Mouse (Mus musculus): Measurements from ENCODE around the gene Traf3. TPM values are rescaled to one million over a fixed set of nuclear protein-coding genes. Genes with fewer than 3 reads are reported as not detected.

Traf3 gene
- total RNA-seq, 2 experiments from 2014 or later: 12.0 to 12.6 TPM

DNA sequence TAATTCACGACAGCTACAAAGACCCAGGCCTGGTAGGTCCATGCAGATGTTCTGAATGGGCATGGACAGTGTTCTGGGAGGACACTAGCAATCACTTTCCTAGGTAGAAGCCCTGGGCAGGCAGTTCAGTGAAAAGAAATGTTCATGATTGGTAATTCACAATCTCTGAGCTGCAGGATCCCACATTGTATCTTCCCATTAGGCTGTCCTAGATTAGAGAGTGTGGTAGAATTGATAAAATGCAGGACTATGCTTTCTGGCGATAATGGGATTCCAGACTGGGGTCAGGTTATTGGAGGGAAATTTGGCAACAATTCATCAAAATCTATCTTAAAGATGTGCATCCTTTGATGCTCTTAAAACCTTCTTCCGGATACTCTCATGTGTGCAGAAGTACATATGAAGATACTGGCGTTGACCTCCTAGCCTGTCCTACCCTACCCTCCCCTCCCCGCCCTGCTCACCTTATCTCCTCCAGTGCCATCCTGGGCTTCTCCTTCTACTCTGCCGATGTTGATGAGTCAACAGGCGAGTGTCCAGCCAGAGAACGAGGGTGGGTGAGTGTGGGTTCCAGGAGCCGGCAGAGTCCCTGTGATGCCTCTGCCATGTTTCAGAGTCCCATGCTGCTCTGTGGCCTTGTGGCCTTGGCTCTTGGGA, 80.8 kb downstream of the Traf3 start:
- intact Hi-C loops (cut with DNase I): no loop called here
- DNase-seq: no peak

- DNase-seq: no peak
- intact Hi-C loops (cut with DNase I): loop anchor here (2.0 kb wide), 1 partner anchor 160 kb away; no protein-coding TSS in a partner anchor
These were observed 82.9 kb downstream of the Traf3 start for GRCm38 (mm10) chr12:111249095-111249494.

- intact Hi-C loops (cut with DNase I): no loop called here
- no peak for DNase-seq
These were observed 83.9 kb downstream of the Traf3 start for GRCm38 (mm10) chr12:111250116-111250515.

- no peak for DNase-seq
- intact Hi-C loops (cut with DNase I): no loop called here
These were observed 85.1 kb downstream of the Traf3 start for GRCm38 (mm10) chr12:111251227-111251626.

DNA sequence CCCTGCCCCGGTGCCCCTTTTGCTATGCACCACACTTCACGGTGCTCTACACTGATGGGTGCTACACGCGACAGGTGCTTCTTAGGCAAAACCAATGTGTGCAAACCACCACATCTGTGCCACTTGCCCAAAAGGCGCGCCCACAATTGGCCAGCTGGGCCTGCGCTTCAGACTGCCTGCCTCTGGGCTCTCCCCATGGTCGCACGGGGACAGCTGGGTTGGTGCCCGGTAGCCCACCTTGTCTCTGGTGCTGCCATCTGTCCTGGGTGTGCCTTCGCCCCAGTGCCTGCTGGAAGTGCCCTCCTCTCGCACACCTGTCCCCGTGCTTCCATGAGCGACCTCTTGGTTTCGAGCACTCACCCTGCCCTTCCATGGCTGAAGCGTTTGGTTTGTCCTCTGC, 97.5 kb downstream of the Traf3 start:
- no peak for DNase-seq
- intact Hi-C loops (cut with DNase I): no loop called here

DNA sequence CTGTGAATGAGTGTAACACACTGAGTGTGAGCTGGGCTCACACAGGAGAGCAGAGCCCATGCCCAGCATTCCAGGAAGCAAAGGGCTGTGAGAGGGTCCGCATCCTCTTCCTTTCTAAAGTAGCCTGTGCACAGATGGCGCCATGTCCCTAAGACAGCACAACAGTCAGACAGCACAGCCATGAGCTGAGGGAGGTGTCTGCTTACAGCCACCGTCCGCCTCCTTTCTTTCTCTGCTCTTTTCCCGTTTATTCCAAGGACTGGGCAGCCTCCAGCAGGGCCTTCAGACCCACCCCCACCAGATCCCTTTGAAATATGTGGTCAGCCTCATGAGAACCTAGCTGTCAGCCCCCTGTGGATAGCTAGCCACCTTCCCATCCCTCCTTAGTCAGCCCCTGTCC, 99.0 kb downstream of the Traf3 start:
- DNase-seq: no peak
- intact Hi-C loops (cut with DNase I): no loop called here

- intact Hi-C loops (cut with DNase I): no loop called here
- no peak for DNase-seq
These were observed 100.4 kb downstream of the Traf3 start for GRCm38 (mm10) chr12:111266592-111266991.

GRCm38 (mm10) chr12:111267673-111268325, 101.6 kb downstream of the Traf3 start:
- DNase-seq: no peak
- intact Hi-C loops (cut with DNase I): no loop called here

DNA sequence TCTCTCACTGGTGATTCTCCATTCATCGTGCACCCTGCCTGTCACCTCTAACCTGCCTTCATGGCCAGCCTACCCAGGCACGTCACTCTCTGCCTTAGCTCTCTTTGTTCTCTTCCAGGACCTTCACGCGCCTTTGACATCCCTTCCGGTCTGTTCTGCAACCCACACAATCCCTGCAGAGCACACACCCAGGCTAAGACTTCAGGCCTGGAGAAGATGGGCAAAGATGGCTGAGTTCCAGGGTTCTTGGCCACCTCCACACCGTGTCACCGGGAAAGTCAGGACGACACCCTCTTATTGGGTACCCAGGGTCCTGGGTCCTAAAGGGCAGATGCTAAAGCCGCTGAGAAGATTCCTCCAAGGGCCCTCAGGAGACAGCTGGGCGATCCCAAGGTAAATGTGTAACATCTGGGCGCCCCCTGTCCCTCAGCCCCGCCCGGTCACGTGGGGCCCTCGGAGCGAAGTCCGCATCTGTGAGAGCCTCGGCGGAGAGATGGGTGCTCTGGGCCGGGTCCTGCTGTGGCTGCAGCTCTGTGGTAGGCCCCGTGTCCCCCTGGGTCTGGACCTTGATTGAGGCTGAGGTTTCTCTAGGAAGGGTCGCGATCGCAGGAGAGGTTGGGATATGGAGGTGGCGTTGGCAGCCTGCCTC, 104.6 kb downstream of the Traf3 start, which contains the start of gene Amn:
Gene Amn, plus strand, starts transcription at position 467 of the 649 bp plus-strand sequence.
- DNase-seq: no peak
- intact Hi-C loops (cut with DNase I): no loop called here

GRCm38 (mm10) chr12:111271406-111271805, 105.2 kb downstream of the Traf3 start:
- no peak for DNase-seq
- intact Hi-C loops (cut with DNase I): no loop called here

GRCm38 (mm10) chr12:111271966-111272365, 105.8 kb downstream of the Traf3 start:
- intact Hi-C loops (cut with DNase I): loop anchor here (2.0 kb wide), 1 partner anchor 141 kb away; no protein-coding TSS in a partner anchor
- no peak for DNase-seq

DNA sequence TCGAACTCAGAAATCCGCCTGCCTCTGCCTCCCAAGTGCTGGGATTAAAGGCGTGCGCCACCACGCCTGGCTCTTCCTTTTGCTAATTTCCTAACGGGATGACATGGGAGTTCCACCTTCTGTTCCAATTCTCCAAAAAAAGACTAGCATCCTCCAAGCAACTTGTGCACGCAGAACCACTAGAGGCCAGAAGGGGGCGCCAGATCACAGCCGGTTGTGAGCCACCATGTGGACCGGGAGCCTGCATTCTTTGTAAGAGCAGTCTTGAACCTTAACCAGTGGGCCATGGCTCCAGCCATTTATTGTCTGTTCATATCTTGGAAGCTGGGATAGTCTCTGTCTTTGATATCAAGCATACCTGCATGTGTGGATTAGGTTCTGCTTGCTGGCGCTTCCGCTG, 106.2 kb downstream of the Traf3 start:
- intact Hi-C loops (cut with DNase I): loop anchor here (2.0 kb wide), 1 partner anchor 140 kb away; no protein-coding TSS in a partner anchor

DNA sequence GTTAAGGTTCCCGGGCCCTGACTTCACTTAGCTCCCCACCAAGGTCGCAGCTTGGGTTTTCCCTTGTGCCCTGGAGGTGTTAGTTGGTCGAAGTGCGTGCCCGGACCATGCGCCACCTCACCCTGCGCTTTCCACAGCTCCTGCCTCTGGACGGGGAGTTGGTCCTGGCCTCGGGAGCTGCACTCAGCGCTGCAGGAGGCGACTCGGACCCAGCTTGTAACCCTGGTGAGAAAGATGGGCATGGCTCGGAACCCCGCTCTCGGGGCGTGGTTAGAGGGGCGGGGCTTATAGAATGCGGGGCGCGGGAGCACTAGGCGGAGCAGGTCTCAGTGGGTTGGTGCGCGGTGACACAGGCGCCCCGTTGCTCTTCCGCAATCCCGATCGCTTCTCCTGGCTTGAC, 107.8 kb downstream of the Traf3 start:
- no peak for DNase-seq
- intact Hi-C loops (cut with DNase I): no loop called here

More for the DNA sequence above, 106.2 kb downstream of the Traf3 start:
- peak; percentile 61 to 77 for DNase-seq

GRCm38 (mm10) chr12:111274447-111275149, 108.4 kb downstream of the Traf3 start:
- DNase-seq: no peak
- intact Hi-C loops (cut with DNase I): no loop called here

DNA sequence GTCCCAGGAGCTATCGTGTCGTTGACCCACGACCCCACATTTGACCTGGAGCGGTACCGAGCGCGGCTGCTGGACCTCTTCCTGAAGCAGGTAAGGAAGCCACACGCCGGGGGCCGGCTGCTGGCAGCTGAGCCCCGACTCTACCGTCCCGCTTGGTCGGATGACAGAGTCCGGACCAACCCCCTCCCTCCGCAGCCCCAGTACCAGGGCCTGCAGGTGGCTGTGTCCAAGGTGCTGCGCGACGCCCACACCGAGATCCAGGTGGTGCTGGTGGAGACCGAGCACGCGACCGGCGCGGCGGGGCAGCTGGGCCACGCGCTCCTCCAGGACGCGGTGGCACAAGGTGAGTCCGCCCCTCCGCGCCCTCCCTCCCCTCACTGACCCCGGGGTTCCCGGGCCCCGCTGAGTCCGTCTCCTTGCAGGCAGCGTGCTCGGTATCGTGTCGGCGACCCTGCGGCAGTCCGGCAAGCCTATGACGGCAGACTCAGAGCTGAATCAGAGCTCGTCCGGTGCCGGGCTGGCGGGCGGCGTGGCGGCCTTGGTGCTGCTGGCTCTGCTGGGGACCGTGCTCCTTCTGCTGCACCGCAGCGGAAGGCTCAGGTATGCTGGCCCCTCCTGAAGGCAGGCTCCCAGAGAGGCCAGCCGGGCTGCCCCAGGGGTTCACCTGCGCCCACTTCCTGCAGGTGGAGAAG, 109.1 kb downstream of the Traf3 start:
- DNase-seq: no peak
- intact Hi-C loops (cut with DNase I): no loop called here

- intact Hi-C loops (cut with DNase I): no loop called here
- DNase-seq: no peak
These were observed 110.2 kb downstream of the Traf3 start for GRCm38 (mm10) chr12:111276371-111276770.

DNA sequence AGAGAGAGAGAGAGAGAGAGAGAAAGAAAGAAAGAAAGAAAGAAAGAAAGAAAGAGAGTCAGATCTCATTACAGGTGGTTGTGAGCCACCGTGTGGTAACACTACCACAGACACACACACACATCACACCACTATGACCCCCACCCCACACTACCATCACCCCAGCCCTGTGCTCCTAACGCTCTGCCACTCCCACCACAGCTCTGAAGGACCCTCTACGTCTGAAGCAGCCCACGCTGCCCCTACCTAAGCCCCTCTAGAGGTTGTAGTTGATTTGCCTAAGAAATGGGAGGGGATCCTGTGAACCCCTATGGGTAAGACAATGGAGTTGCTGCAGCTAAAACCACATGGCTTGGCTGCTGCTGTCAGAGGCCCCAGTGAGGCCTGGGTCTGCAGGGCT, 117.4 kb downstream of the Traf3 start:
- intact Hi-C loops (cut with DNase I): no loop called here
- DNase-seq: no peak

DNA sequence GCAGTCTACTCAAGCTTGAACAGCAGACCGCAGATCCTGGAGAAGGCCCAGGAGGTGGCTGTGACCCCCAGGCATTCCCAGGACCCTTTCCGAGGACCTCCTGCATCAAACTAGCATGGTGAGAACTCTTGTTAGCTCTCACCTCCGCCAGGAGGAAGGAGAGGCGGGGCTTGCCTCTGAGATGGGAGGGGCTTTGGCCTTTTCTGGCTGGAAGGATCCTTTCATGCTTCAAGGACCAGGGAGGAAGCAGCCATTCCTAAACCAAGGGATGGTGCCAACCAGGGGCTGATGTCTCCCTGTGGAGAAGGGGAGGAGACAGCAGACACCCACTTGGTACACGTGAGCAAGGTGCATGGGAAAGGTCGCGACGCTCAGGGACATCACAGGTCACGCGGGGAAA, 118.4 kb downstream of the Traf3 start:
- intact Hi-C loops (cut with DNase I): no loop called here
- no peak for DNase-seq

- no peak for DNase-seq
- intact Hi-C loops (cut with DNase I): no loop called here
These were observed 126.9 kb downstream of the Traf3 start for GRCm38 (mm10) chr12:111293025-111293424.

DNA sequence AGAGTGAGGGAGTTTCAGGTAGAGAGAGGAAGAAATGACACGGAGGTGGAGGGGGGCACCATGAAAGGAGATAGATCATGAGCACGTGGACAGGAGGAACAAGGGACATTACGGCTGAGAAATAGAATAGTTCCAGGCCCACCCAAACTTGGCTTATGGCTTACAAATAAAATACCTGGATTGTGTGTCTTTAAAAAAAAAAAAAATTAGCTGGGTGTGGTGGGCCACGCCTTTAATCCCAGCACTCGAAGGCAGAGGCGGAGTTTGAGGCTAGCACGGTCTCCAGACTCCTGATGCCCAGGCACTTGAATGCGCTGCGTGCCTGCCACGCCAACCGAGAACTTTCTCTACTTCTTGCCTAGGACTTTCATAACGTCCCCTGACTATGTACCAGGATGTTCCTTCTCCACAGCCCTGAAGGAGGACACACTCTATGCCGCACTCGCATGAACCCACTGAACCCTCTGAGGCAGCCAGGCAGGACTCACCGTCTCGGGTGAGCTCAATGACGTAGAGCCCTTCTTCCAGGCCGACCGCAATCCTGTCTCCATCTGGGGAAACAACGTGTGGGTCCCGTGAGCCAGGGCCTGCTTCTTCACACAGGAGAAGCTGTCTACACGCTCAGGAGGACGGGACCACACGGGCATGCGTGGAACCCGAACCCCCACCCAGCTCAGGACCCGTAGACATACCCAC, 135.3 kb downstream of the Traf3 start:
- intact Hi-C loops (cut with DNase I): no loop called here

More for the DNA sequence above, 135.3 kb downstream of the Traf3 start:
- DNase-seq: no peak

Data from heart, postnatal 36 days (tissue).